ENCODE assay signal across 8 mouse cellular contexts in genomic region chr2:34671385-34672026, GRCm38 (mm10).
DNase-seq lines count a peak whose midpoint lies in the region; ATAC-seq lines count a peak whose summit lies in the region.

No protein-coding gene starts in this region.

- peak overlapping the region; percentile 84 for H3K4me2 ChIP-seq in heart, embryonic 16.5 days (ENCODE audit: low read depth, low read length)
- H3K4me2 ChIP-seq in neural tube, embryonic 13.5 days = peak overlapping the region; percentile 78

- peak overlapping the region; percentile 43; the same call in 1 of the 2 replicates for H3K27ac ChIP-seq in heart, embryonic 16.5 days (ENCODE audit: low read length)
- peak overlapping the region; percentile 84 for H3K27ac ChIP-seq in neural tube, embryonic 13.5 days (replicated peaks)

- peak; percentile 57; the same call in 1 of the 2 replicates for ATAC-seq in erythroid progenitor cell, adult 5-6 weeks (replicated peaks; ENCODE audit: low FRiP score, poor library complexity, severe bottlenecking)
- ATAC-seq in heart, embryonic 16.5 days (replicated peaks; ENCODE audit: extremely low read depth, insufficient read depth, low FRiP score) = peak; percentile 57
- ATAC-seq in neural tube, embryonic 13.5 days (ENCODE audit: low read depth) = peak; percentile 72

- H3K36me3 ChIP-seq in heart, embryonic 16.5 days (ENCODE audit: control insufficient read depth, insufficient read depth) = 0 out of 2 replicates have a peak, but pooled peaks cover 2% of the 10 kb centered on the region
- peaks cover 24% of the 10 kb centered on the region for H3K36me3 ChIP-seq in neural tube, embryonic 13.5 days

- H3K9me3 ChIP-seq in heart, embryonic 16.5 days (replicated peaks; ENCODE audit: control insufficient read depth, low read length) = no peaks in the 10 kb centered on the region
- H3K9me3 ChIP-seq in neural tube, embryonic 13.5 days = no peaks in the 10 kb centered on the region

- DNase-seq in ES-CJ7 (ENCODE audit: low read depth, low spot score) = peak; percentile 71
- DNase-seq in c-Kit-positive CD71-negative TER-119-negative erythroid progenitor cells, embryonic 14.5 days (ENCODE audit: low read depth) = peak; percentile 30
- DNase-seq in kidney, postnatal 14 days = peak; percentile 55
- DNase-seq in lung, adult 18-20 months = peak; percentile 45 to 49
- peak; percentile 35 to 65 for DNase-seq in thymus, postnatal 10 days (ENCODE audit: low spot score in 2 of 2)

- H3K4me3 ChIP-seq in heart, embryonic 16.5 days (ENCODE audit: low read length) = peak overlapping the region; percentile 57
- H3K4me3 ChIP-seq in neural tube, embryonic 13.5 days = peak overlapping the region; percentile 46

- H3K27me3 ChIP-seq in heart, embryonic 16.5 days (ENCODE audit: control insufficient read depth, insufficient read depth, low read length) = no peaks in the 10 kb centered on the region
- H3K27me3 ChIP-seq in neural tube, embryonic 13.5 days = peaks cover 2% of the 10 kb centered on the region; the same call in 1 of the 2 replicates

- peaks cover 18% of the 10 kb centered on the region for H3K4me1 ChIP-seq in heart, embryonic 16.5 days (ENCODE audit: control insufficient read depth, insufficient read depth, low read length)
- peaks cover 38% of the 10 kb centered on the region for H3K4me1 ChIP-seq in neural tube, embryonic 13.5 days (replicated peaks)

- 31% methylated on average over 31 of the region's 31 CpGs for WGBS in heart, embryonic 16.5 days
- WGBS in neural tube, embryonic 13.5 days = 31% methylated on average over 31 of the region's 31 CpGs

- H3K9ac ChIP-seq in heart, embryonic 16.5 days (ENCODE audit: low read length) = peak overlapping the region; percentile 75
- peak overlapping the region; percentile 75 for H3K9ac ChIP-seq in neural tube, embryonic 13.5 days

Comparison
In these comparisons a context has a peak if more than half of its experiments do, and no peak if none do; other contexts are left out.
1. Peak in every context shown above with its lines: DNase-seq, ATAC-seq, H3K4me3 ChIP-seq and H3K27ac ChIP-seq.